Mouse (Mus musculus) MEL (cell line): ENCODE results near the gene Zdbf2. TPM values are rescaled to one million over a fixed set of nuclear protein-coding genes. Genes with fewer than 3 reads are reported as not detected.

Experiments used
- DNase-seq: peaks from one replicate; pipeline ENCODE4 v3.0.0; 2011; ENCODE audit warnings: low read depth, low spot score
- H3K27ac ChIP-seq: 2 replicates; pipeline ENCODE4 v1.5.1; 2012; ENCODE audit warnings: low read depth, mild to moderate bottlenecking, control low read depth, low read length, moderate library complexity; ENCODE audit not compliant: control insufficient read depth
- H3K27me3 ChIP-seq, 2 experiments: fragments of 150-350 bp in 1 of 2; sonication (generic) in 1 of 2; 2 replicates each; pipeline ENCODE4 v1.6.1; 2012; ENCODE audit warnings: low read length in 2 of 2, mild to moderate bottlenecking in 2 of 2, improper control_type of control experiment in 1 of 2, moderate library complexity in 1 of 2; ENCODE audit not compliant: insufficient read depth in 2 of 2, control insufficient read depth in 1 of 2
- H3K36me3 ChIP-seq, 2 experiments: 2 replicates each; pipeline ENCODE4 v1.6.1; 2012 to 2014; ENCODE audit warnings: low read length in 2 of 2, improper control_type of control experiment in 1 of 2, inconsistent platforms in 1 of 2, mild to moderate bottlenecking in 1 of 2; ENCODE audit not compliant: insufficient read depth in 2 of 2, control insufficient read depth in 1 of 2
- H3K4me1 ChIP-seq, 2 experiments: fragments of 150-350 bp in 1 of 2; sonication (generic) in 1 of 2; 2 replicates each; pipeline ENCODE4 v1.6.1; 2012; ENCODE audit warnings: low read length in 2 of 2, improper control_type of control experiment in 1 of 2, mild to moderate bottlenecking in 1 of 2; ENCODE audit not compliant: insufficient read depth in 2 of 2, control insufficient read depth in 1 of 2
- H3K4me3 ChIP-seq, 2 experiments: fragments of 150-350 bp in 1 of 2; sonication (generic) in 1 of 2; 2 replicates each; pipeline ENCODE4 v1.5.1; 2012; ENCODE audit warnings: low read depth in 2 of 2, low read length in 2 of 2, mild to moderate bottlenecking in 2 of 2, moderate library complexity in 2 of 2, control low read depth in 1 of 2, improper control_type of control experiment in 1 of 2; ENCODE audit not compliant: control insufficient read depth in 1 of 2, insufficient read depth in 1 of 2
- H3K79me2 ChIP-seq: 2 replicates; pipeline ENCODE4 v1.6.1; 2012; ENCODE audit warnings: mild to moderate bottlenecking, low read length, moderate library complexity; ENCODE audit not compliant: control insufficient read depth, poor library complexity, insufficient read depth
- H3K9ac ChIP-seq: 2 replicates; pipeline ENCODE4 v1.6.1; 2012; ENCODE audit warnings: low read depth, mild to moderate bottlenecking, control low read depth, low read length, moderate library complexity; ENCODE audit not compliant: control insufficient read depth, poor library complexity, severe bottlenecking
- H3K9me3 ChIP-seq: fragments of 150-350 bp; sonication (generic); replicated peaks from 2 replicates; pipeline ENCODE4 v1.6.1; 2012; ENCODE audit warnings: mild to moderate bottlenecking, low read length, improper control_type of control experiment, moderate library complexity; ENCODE audit not compliant: insufficient read depth
- CHD1 ChIP-seq: IDR thresholded peaks from 2 replicates; pipeline ENCODE4 v1.6.1; 2012; ENCODE audit warnings: low read depth, mild to moderate bottlenecking, inconsistent platforms, low read length, improper control_type of control experiment
- CTCF ChIP-seq, 3 experiments: IDR thresholded peaks in 2 of 3; conservative IDR thresholded peaks in 1 of 3; 2 replicates each; pipeline ENCODE4 v1.5.1; 2011 to 2012; ENCODE audit warnings: low read length in 3 of 3, low read depth in 2 of 3, mild to moderate bottlenecking in 2 of 3, improper control_type of control experiment in 1 of 3, inconsistent platforms in 1 of 3, mixed read lengths in 1 of 3, moderate library complexity in 1 of 3; ENCODE audit not compliant: control insufficient read depth in 1 of 3, insufficient read depth in 1 of 3, poor library complexity in 1 of 3, severe bottlenecking in 1 of 3
- E2F4 ChIP-seq: IDR thresholded peaks from 2 replicates; pipeline ENCODE4 v1.6.1; 2011; ENCODE audit warnings: low read depth, low read length, improper control_type of control experiment, borderline replicate concordance
- ELF1 ChIP-seq: IDR thresholded peaks from 2 replicates; pipeline ENCODE4 v1.6.1; 2014; ENCODE audit warnings: low read depth, mild to moderate bottlenecking, inconsistent platforms, low read length, improper control_type of control experiment, moderate library complexity
- GABPA ChIP-seq: IDR thresholded peaks from 2 replicates; pipeline ENCODE4 v1.6.1; 2012; ENCODE audit warnings: low read depth, mild to moderate bottlenecking, inconsistent platforms, low read length, improper control_type of control experiment, moderate library complexity
- HCFC1 ChIP-seq: IDR thresholded peaks from 2 replicates; pipeline ENCODE4 v1.6.1; 2012; ENCODE audit warnings: low read depth, mild to moderate bottlenecking, inconsistent platforms, low read length, improper control_type of control experiment, moderate library complexity
- KAT2A ChIP-seq: conservative IDR thresholded peaks from 2 replicates; pipeline ENCODE4 v1.6.1; 2012; ENCODE audit warnings: low read depth, low read length, improper control_type of control experiment, inconsistent platforms
- MAZ ChIP-seq: IDR thresholded peaks from 2 replicates; pipeline ENCODE4 v1.6.1; 2012; ENCODE audit warnings: low read depth, mild to moderate bottlenecking, inconsistent platforms, low read length, improper control_type of control experiment
- MXI1 ChIP-seq: IDR thresholded peaks from 2 replicates; pipeline ENCODE4 v1.6.1; 2011; ENCODE audit warnings: mild to moderate bottlenecking, low read depth, low read length, improper control_type of control experiment
- MYB ChIP-seq: IDR thresholded peaks from 2 replicates; pipeline ENCODE4 v1.6.1; 2011; ENCODE audit warnings: mild to moderate bottlenecking, low read depth, low read length, improper control_type of control experiment
- MYC ChIP-seq: IDR thresholded peaks from 2 replicates; pipeline ENCODE4 v1.6.1; 2011; ENCODE audit warnings: low read depth, mild to moderate bottlenecking, low read length, improper control_type of control experiment, moderate library complexity
- NELFE ChIP-seq: IDR thresholded peaks from 2 replicates; pipeline ENCODE4 v1.6.1; 2011; ENCODE audit warnings: low read depth, low read length, improper control_type of control experiment
- NRF1 ChIP-seq: IDR thresholded peaks from 2 replicates; pipeline ENCODE4 v1.6.1; 2014; ENCODE audit warnings: low read depth, mild to moderate bottlenecking, inconsistent platforms, low read length, improper control_type of control experiment, moderate library complexity; ENCODE audit not compliant: poor library complexity, insufficient read depth, severe bottlenecking
- POLR2A ChIP-seq, 2 experiments: IDR thresholded peaks; 2 replicates each; pipeline ENCODE4 v1.6.1; 2011 to 2012; ENCODE audit warnings: low read length in 2 of 2, mild to moderate bottlenecking in 2 of 2, control low read depth in 1 of 2, improper control_type of control experiment in 1 of 2, low read depth in 1 of 2, moderate library complexity in 1 of 2; ENCODE audit not compliant: control insufficient read depth in 1 of 2, insufficient read depth in 1 of 2, poor library complexity in 1 of 2
- POLR2AphosphoS5 ChIP-seq: IDR thresholded peaks from 2 replicates; pipeline ENCODE4 v1.6.1; 2012; ENCODE audit warnings: low read depth, borderline replicate concordance, mild to moderate bottlenecking, inconsistent platforms, low read length, moderate library complexity, mixed read lengths
- SIN3A ChIP-seq: IDR thresholded peaks from 2 replicates; pipeline ENCODE4 v1.6.1; 2012; ENCODE audit warnings: low read length, improper control_type of control experiment, inconsistent platforms
- SMC3 ChIP-seq: IDR thresholded peaks from 2 replicates; pipeline ENCODE4 v1.6.1; 2011; ENCODE audit warnings: low read depth, low read length, improper control_type of control experiment
- TBP ChIP-seq: IDR thresholded peaks from 2 replicates; pipeline ENCODE4 v1.8.0; 2011; ENCODE audit warnings: low read depth, low read length, improper control_type of control experiment
- UBTF ChIP-seq: IDR thresholded peaks from 2 replicates; pipeline ENCODE4 v1.6.1; 2012; ENCODE audit warnings: low read depth, mild to moderate bottlenecking, inconsistent platforms, low read length, improper control_type of control experiment, moderate library complexity, borderline replicate concordance; ENCODE audit not compliant: insufficient read depth
- ZMIZ1 ChIP-seq: IDR thresholded peaks from 2 replicates; pipeline ENCODE4 v1.6.1; 2012; ENCODE audit warnings: low read depth, mild to moderate bottlenecking, inconsistent platforms, low read length, improper control_type of control experiment, moderate library complexity
- ZNF384 ChIP-seq: IDR thresholded peaks from 2 replicates; pipeline ENCODE4 v1.6.1; 2012; ENCODE audit warnings: low read depth, mild to moderate bottlenecking, inconsistent platforms, low read length, improper control_type of control experiment
- polyA plus RNA-seq, 2 experiments: library from polyadenylated mRNA; stranded (reverse) in 1 of 2; unstranded in 1 of 2; fragments of >175 nt in 1 of 2; fragments of >200 nt in 1 of 2; gene quantifications; 2 replicates each; pipeline versions ENCODE4 v1.2.1 to v1.2.4; 2012; ENCODE audit warnings: low replicate concordance in 2 of 2, low read depth in 1 of 2; ENCODE audit not compliant: insufficient read length in 2 of 2, insufficient read depth in 1 of 2, missing spikeins in 1 of 2
- total RNA-seq: library from RNA; depleted of rRNA; stranded (reverse); fragments of 300-350 nt; gene quantifications from 2 replicates; pipeline ENCODE4 v1.2.3, GENCODE M21; 2012

Gene Zdbf2
- total and polyA plus RNA-seq, 3 experiments, result not detected

DNA sequence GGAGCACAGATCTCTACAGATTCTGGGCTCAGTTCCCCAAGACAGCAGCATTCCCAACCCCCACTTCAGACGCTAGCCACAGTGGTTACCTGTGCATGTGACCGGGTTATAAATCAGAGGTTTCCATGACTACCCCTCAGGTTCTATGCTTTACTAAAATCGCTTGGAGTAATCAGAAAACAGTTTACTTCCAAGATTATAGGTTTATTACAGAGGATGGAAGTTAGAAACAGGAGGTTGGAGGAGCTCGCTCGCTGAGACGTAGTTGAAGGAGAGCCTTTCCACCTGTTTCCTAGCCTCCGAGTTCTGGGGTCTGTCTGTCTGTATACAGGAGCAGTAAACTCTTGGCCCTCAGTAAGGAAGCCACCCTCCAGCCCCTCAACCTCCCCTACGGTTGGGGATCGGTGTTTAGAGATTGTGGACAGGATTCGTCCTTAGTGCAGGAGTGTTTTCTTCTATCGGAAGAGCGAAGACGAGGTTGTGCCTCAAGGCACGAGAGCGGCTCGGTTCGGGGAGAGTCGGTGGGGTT lies 25.2 kb upstream of the Zdbf2 start:
- Histone ChIP-seq H3K4me1 (no peaks in the 10 kb centered on the region), H3K4me3 (no peak overlapping the region), H3K36me3 (no peaks in the 10 kb centered on the region), H3K9me3 (no peaks in the 10 kb centered on the region), H3K79me2 (no peaks in the 10 kb centered on the region), H3K27ac (no peak overlapping the region), H3K27me3 (no peaks in the 10 kb centered on the region), H3K9ac (no peak overlapping the region)
- no peak for DNase-seq
- TF ChIP-seq CTCF (IDR thresholded peaks at IDR 0.05 in 2 of 3, conservative IDR thresholded peaks at IDR 0.05 in 1 of 3; ENCODE audit: control insufficient read depth in 1 of 3, insufficient read depth in 1 of 3, low read depth in 2 of 3, low read length in 3 of 3, poor library complexity in 1 of 3, severe bottlenecking in 1 of 3), result no peak
- no peak for TF ChIP-seq ELF1
- TF ChIP-seq ZMIZ1, result no peak
- TF ChIP-seq MXI1, result no peak
- TF ChIP-seq POLR2AphosphoS5, result no peak

DNA sequence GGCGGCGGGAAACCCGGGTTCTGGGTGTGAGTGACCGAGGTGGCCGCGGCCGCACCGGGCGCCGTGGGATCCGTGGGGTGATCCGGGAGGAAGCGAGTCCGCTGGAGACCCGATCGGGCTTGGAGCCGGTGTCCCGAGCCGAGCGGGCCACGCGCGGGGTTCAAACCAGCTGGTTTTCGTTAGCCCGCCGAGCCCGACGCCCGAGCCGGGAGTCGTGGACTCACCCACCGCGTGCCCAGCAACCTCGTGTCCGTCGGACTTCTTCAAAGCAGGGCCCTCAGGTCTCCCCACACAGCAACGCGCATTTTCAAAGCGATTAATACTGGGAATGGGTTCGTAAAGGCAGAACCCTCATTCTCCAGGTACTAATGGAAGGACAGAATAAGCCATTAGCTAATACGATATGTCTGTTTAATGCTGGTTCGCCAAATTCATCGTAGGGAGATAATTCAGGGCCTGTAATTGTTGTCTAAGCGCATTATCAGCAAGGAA lies 24.7 kb upstream of the Zdbf2 start:
- no peaks in the 10 kb centered on the region for H3K79me2 ChIP-seq
- H3K27me3 ChIP-seq, result no peaks in the 10 kb centered on the region
- H3K4me3 ChIP-seq, result no peak overlapping the region
- H3K36me3 ChIP-seq, result no peaks in the 10 kb centered on the region
- no peak for DNase-seq
- no peak for TF ChIP-seq CHD1
- TF ChIP-seq NELFE, result no peak
- no peak for TF ChIP-seq MAZ
- no peak for TF ChIP-seq TBP
- TF ChIP-seq ZMIZ1, result no peak
- no peak for TF ChIP-seq GABPA
- no peak for TF ChIP-seq ZNF384
- TF ChIP-seq KAT2A, result no peak
- H3K9me3 ChIP-seq, result no peaks in the 10 kb centered on the region
- H3K27ac ChIP-seq, result no peak overlapping the region
- no peak overlapping the region for H3K9ac ChIP-seq
- no peaks in the 10 kb centered on the region for H3K4me1 ChIP-seq

DNA sequence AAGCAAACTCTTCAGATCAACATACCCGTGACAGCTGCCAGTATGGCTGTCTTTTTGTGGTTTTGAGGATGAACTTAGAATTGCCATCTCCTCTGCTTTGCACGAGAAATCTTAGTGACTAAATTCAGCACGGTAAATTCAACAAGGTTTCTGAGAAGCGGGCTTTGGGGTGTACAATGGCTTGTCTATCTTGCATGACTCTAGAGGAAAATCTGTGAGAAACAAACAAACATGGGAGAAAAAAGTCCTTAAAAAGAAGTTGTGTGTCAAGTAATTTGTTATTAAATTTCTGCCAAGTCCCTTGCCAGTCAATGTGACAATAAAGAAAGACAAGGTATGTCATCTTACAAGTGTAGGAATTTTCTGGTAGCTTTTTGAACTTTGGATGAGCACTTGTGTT lies 23.8 kb upstream of the Zdbf2 start:
- no peaks in the 10 kb centered on the region for H3K4me1 ChIP-seq
- H3K4me3 ChIP-seq, result no peak overlapping the region
- no peak for TF ChIP-seq HCFC1
- TF ChIP-seq POLR2A (IDR thresholded peaks at IDR 0.05; ENCODE audit: control insufficient read depth in 1 of 2, insufficient read depth in 1 of 2, low read depth in 1 of 2, low read length in 2 of 2, poor library complexity in 1 of 2), result no peak
- no peak for TF ChIP-seq MYC
- TF ChIP-seq POLR2AphosphoS5, result no peak
- no peak for TF ChIP-seq MYB
- no peak for TF ChIP-seq NRF1
- no peak for TF ChIP-seq SMC3
- no peak for TF ChIP-seq E2F4
- TF ChIP-seq UBTF, result no peak
- no peak for TF ChIP-seq SIN3A
- TF ChIP-seq CHD1, result no peak
- no peaks in the 10 kb centered on the region for H3K27me3 ChIP-seq
- no peaks in the 10 kb centered on the region for H3K36me3 ChIP-seq
- H3K9me3 ChIP-seq, result no peaks in the 10 kb centered on the region
- no peak overlapping the region for H3K27ac ChIP-seq
- H3K79me2 ChIP-seq, result no peaks in the 10 kb centered on the region
- no peak for DNase-seq
- no peak overlapping the region for H3K9ac ChIP-seq
